Mouse (Mus musculus) neural tube, embryonic 13.5 days (tissue): Measurements from ENCODE around the gene Tmem97. TPM values are rescaled to one million over a fixed set of nuclear protein-coding genes. Genes with fewer than 3 reads are reported as not detected.
A peak's percentile ranks its signal among the peaks of the same experiment; 100 is the strongest.

ENCODE experiments used
- ATAC-seq: fragments of 200-750 bp; cut with Nextera tagmentation; 2 replicates; pipeline ENCODE4 v1.8.0; 2017; ENCODE audit warnings: low read depth, mild to moderate bottlenecking, moderate TSS enrichment, moderate library complexity
- H3K27ac ChIP-seq: fragments of 300-500 bp; sonication (generic); replicated peaks from 2 replicates; pipeline ENCODE4 v1.5.1; 2015; ENCODE audit warnings: moderate library complexity, mild to moderate bottlenecking, inconsistent platforms
- H3K27me3 ChIP-seq: fragments of 300-500 bp; sonication (generic); 2 replicates; pipeline ENCODE4 v1.6.1; 2015; ENCODE audit warnings: mild to moderate bottlenecking, inconsistent platforms
- H3K36me3 ChIP-seq: fragments of 300-500 bp; sonication (generic); 2 replicates; pipeline ENCODE4 v1.6.1; 2015; ENCODE audit warnings: mild to moderate bottlenecking, inconsistent platforms
- H3K4me1 ChIP-seq: fragments of 300-500 bp; sonication (generic); replicated peaks from 2 replicates; pipeline ENCODE4 v1.6.1; 2015; ENCODE audit warnings: inconsistent platforms
- H3K4me2 ChIP-seq: fragments of 300-500 bp; sonication (generic); 2 replicates; pipeline ENCODE4 v1.6.1; 2015; ENCODE audit warnings: inconsistent platforms, mild to moderate bottlenecking, moderate library complexity
- H3K4me3 ChIP-seq: fragments of 300-500 bp; sonication (generic); 2 replicates; pipeline ENCODE4 v1.5.1; 2015; ENCODE audit warnings: mild to moderate bottlenecking, inconsistent platforms
- H3K9ac ChIP-seq: fragments of 300-500 bp; sonication (generic); 2 replicates; pipeline ENCODE4 v1.6.1; 2015; ENCODE audit warnings: moderate library complexity, mild to moderate bottlenecking, inconsistent platforms
- H3K9me3 ChIP-seq: fragments of 300-500 bp; sonication (generic); 2 replicates; pipeline ENCODE4 v1.6.1; 2016; ENCODE audit warnings: inconsistent platforms
- WGBS: fragments of 180-500 bp; shearing (Covaris S2); methylation state at CpG from one replicate; pipeline ENCODE4 v1.1.7; 2015; 5-methylcytosine and 5-hydroxymethylcytosine counted together
- polyA plus RNA-seq: library from polyadenylated mRNA; unstranded; fragments of >200 nt; fragmentation: Nextera tagmentation; extraction: Ambion mirVana; gene quantifications from 2 replicates; pipeline ENCODE4 v1.2.1, GENCODE M21; 2015

Tmem97 gene
- polyA plus RNA-seq, 1 experiment from 2014 or later = 31.5 TPM

- no peaks in the 10 kb centered on the region for H3K9me3 ChIP-seq
- no peaks in the 10 kb centered on the region for H3K27me3 ChIP-seq
- peaks cover 67% of the 10 kb centered on the region for H3K36me3 ChIP-seq
- 86% methylated on average over 9 of the region's 9 CpGs for WGBS
- H3K4me2 ChIP-seq = no peak overlapping the region
- no peak overlapping the region for H3K27ac ChIP-seq
- peaks cover 9% of the 10 kb centered on the region; the same call in 1 of the 2 replicates for H3K4me1 ChIP-seq
- no peak overlapping the region for H3K4me3 ChIP-seq
- H3K9ac ChIP-seq = no peak overlapping the region
- no peak for ATAC-seq
Observed at GRCm38 (mm10) chr11:78528714-78529113, 21.9 kb downstream of the Tmem97 start.

- Histone ChIP-seq H3K9me3 (no peaks in the 10 kb centered on the region), H3K4me2 (no peak overlapping the region), H3K9ac (no peak overlapping the region), H3K4me3 (no peak overlapping the region), H3K27me3 (no peaks in the 10 kb centered on the region), H3K36me3 (peaks cover 100% of the 10 kb centered on the region), H3K27ac (0 out of 2 replicates have a peak overlapping the region, but pooled peaks have one; percentile 5), H3K4me1 (peaks cover 4% of the 10 kb centered on the region; the same call in 1 of the 2 replicates)
- 71% methylated on average over 2 of the region's 2 CpGs for WGBS
- no peak for ATAC-seq
Observed at GRCm38 (mm10) chr11:78524838-78525237, 25.7 kb downstream of the Tmem97 start.

- no peak for ATAC-seq
- H3K27ac ChIP-seq = peak overlapping the region; percentile 33; the same call in 1 of the 2 replicates
Observed at GRCm38 (mm10) chr11:78523241-78523955, 27.2 kb downstream of the Tmem97 start.

GRCm38 (mm10) chr11:78522481-78522997 lies 28.0 kb downstream of the Tmem97 start:
- WGBS = 86% methylated on average over 1 of the region's 1 CpGs
- peak overlapping the region; percentile 23 for H3K27ac ChIP-seq

More at GRCm38 (mm10) chr11:78523241-78523955, 27.2 kb downstream of the Tmem97 start:
- Histone ChIP-seq H3K9me3 (no peaks in the 10 kb centered on the region), H3K9ac (no peak overlapping the region), H3K27me3 (no peaks in the 10 kb centered on the region), H3K36me3 (peaks cover 100% of the 10 kb centered on the region), H3K4me2 (no peak overlapping the region), H3K4me1 (peaks cover 4% of the 10 kb centered on the region; the same call in 1 of the 2 replicates), H3K4me3 (no peak overlapping the region)
- WGBS = 74% methylated on average over 9 of the region's 9 CpGs

GRCm38 (mm10) chr11:78521880-78522279 lies 28.7 kb downstream of the Tmem97 start:
- Histone ChIP-seq H3K4me3 (no peak overlapping the region), H3K27me3 (no peaks in the 10 kb centered on the region), H3K9ac (no peak overlapping the region), H3K4me2 (no peak overlapping the region), H3K27ac (0 out of 2 replicates have a peak overlapping the region, but pooled peaks have one; percentile 23), H3K36me3 (peaks cover 97% of the 10 kb centered on the region), H3K4me1 (peaks cover 4% of the 10 kb centered on the region; the same call in 1 of the 2 replicates), H3K9me3 (no peaks in the 10 kb centered on the region)
- no peak for ATAC-seq
- 92% methylated on average over 3 of the region's 3 CpGs for WGBS

More at GRCm38 (mm10) chr11:78522481-78522997, 28.0 kb downstream of the Tmem97 start:
- no peak overlapping the region for H3K4me2 ChIP-seq
- H3K9ac ChIP-seq = no peak overlapping the region
- peaks cover 4% of the 10 kb centered on the region; the same call in 1 of the 2 replicates for H3K4me1 ChIP-seq
- H3K9me3 ChIP-seq = no peaks in the 10 kb centered on the region
- ATAC-seq = no peak
- no peak overlapping the region for H3K4me3 ChIP-seq
- peaks cover 100% of the 10 kb centered on the region for H3K36me3 ChIP-seq
- H3K27me3 ChIP-seq = no peaks in the 10 kb centered on the region

GRCm38 (mm10) chr11:78518931-78519330 lies 31.6 kb downstream of the Tmem97 start:
- H3K4me3 ChIP-seq = no peak overlapping the region
- H3K27me3 ChIP-seq = no peaks in the 10 kb centered on the region
- peaks cover 4% of the 10 kb centered on the region; the same call in 1 of the 2 replicates for H3K4me1 ChIP-seq
- no peak overlapping the region for H3K27ac ChIP-seq
- no peaks in the 10 kb centered on the region for H3K9me3 ChIP-seq
- peaks cover 97% of the 10 kb centered on the region for H3K36me3 ChIP-seq
- no peak for ATAC-seq
- no peak overlapping the region for H3K4me2 ChIP-seq
- H3K9ac ChIP-seq = no peak overlapping the region
- 86% methylated on average over 10 of the region's 10 CpGs for WGBS

- H3K27ac ChIP-seq = no peak overlapping the region
- H3K4me3 ChIP-seq = no peak overlapping the region
- ATAC-seq = no peak
- peaks cover 26% of the 10 kb centered on the region for H3K4me1 ChIP-seq
- H3K36me3 ChIP-seq = peaks cover 67% of the 10 kb centered on the region
- H3K27me3 ChIP-seq = no peaks in the 10 kb centered on the region
- no peak overlapping the region for H3K9ac ChIP-seq
- H3K4me2 ChIP-seq = no peak overlapping the region
- 65% methylated on average over 2 of the region's 2 CpGs for WGBS
- no peaks in the 10 kb centered on the region for H3K9me3 ChIP-seq
Observed at GRCm38 (mm10) chr11:78515549-78516325, 34.8 kb downstream of the Tmem97 start.

- H3K4me3 ChIP-seq = peak overlapping the region; percentile 95
- WGBS = 76% methylated on average over 3 of the region's 3 CpGs
- H3K4me1 ChIP-seq = peaks cover 28% of the 10 kb centered on the region
- H3K27ac ChIP-seq = no peak overlapping the region
- peaks cover 58% of the 10 kb centered on the region for H3K36me3 ChIP-seq
- no peaks in the 10 kb centered on the region for H3K9me3 ChIP-seq
- no peak for ATAC-seq
- H3K4me2 ChIP-seq = peak overlapping the region; percentile 94
- no peaks in the 10 kb centered on the region for H3K27me3 ChIP-seq
- peak overlapping the region; percentile 98 for H3K9ac ChIP-seq
Observed at GRCm38 (mm10) chr11:78513106-78513790, 37.3 kb downstream of the Tmem97 start.

GRCm38 (mm10) chr11:78512025-78512957 lies 38.3 kb downstream of the Tmem97 start, which contains the start of the genes Tmem199 and Poldip2:
Tmem199 (minus strand) TSS chr11:78512172.
Poldip2 (plus strand) TSS chr11:78512193.
- H3K4me1 ChIP-seq = peaks cover 28% of the 10 kb centered on the region
- peaks cover 58% of the 10 kb centered on the region for H3K36me3 ChIP-seq
- H3K4me2 ChIP-seq = peak within 1 kb of the TSS; percentile 94
- peak within 1 kb of the TSS; percentile 89 for H3K27ac ChIP-seq
- peak within 1 kb of the TSS; percentile 95 for H3K4me3 ChIP-seq
- no peaks in the 10 kb centered on the region for H3K27me3 ChIP-seq
- peak; percentile 96 for ATAC-seq
- H3K9me3 ChIP-seq = no peaks in the 10 kb centered on the region
- under 1% methylated on average over 66 of the region's 67 CpGs for WGBS
- peak within 1 kb of the TSS; percentile 98 for H3K9ac ChIP-seq

- Histone ChIP-seq H3K27me3 (no peaks in the 10 kb centered on the region), H3K9ac (no peak overlapping the region), H3K27ac (no peak overlapping the region), H3K36me3 (peaks cover 53% of the 10 kb centered on the region), H3K4me3 (no peak overlapping the region), H3K4me2 (no peak overlapping the region), H3K4me1 (peaks cover 26% of the 10 kb centered on the region), H3K9me3 (no peaks in the 10 kb centered on the region)
- ATAC-seq = no peak
- WGBS = 77% methylated on average over 5 of the region's 5 CpGs
Observed at GRCm38 (mm10) chr11:78509148-78509547, 41.4 kb downstream of the Tmem97 start.

- H3K27me3 ChIP-seq = peaks cover 3% of the 10 kb centered on the region
- no peak for ATAC-seq
- peaks cover 49% of the 10 kb centered on the region for H3K36me3 ChIP-seq
- H3K9ac ChIP-seq = no peak overlapping the region
- WGBS = 86% methylated on average over 3 of the region's 3 CpGs
- H3K4me1 ChIP-seq = no peaks in the 10 kb centered on the region
- no peak overlapping the region for H3K4me3 ChIP-seq
- no peak overlapping the region for H3K27ac ChIP-seq
- no peak overlapping the region for H3K4me2 ChIP-seq
- no peaks in the 10 kb centered on the region for H3K9me3 ChIP-seq
Observed at GRCm38 (mm10) chr11:78505430-78505829, 45.1 kb downstream of the Tmem97 start.
